Mouse (Mus musculus) forebrain, embryonic 12.5 days (tissue): ENCODE measurements around the gene Nox3. TPM values are rescaled to one million over a fixed set of nuclear protein-coding genes. Genes with fewer than 3 reads are reported as not detected.

ENCODE experiments used
- ATAC-seq: fragments of 200-750 bp; cut with Nextera tagmentation; 2 replicates; pipeline ENCODE4 v1.8.0; 2017; ENCODE audit warnings: moderate TSS enrichment; ENCODE audit not compliant: low FRiP score
- H3K27ac ChIP-seq: fragments of 300-500 bp; sonication (generic); 2 replicates; pipeline ENCODE4 v1.5.1; 2016; ENCODE audit warnings: mild to moderate bottlenecking
- H3K27me3 ChIP-seq: fragments of 300-500 bp; sonication (generic); 2 replicates; pipeline ENCODE4 v1.6.1; 2016; ENCODE audit warnings: mild to moderate bottlenecking
- H3K36me3 ChIP-seq: fragments of 300-500 bp; sonication (generic); replicated peaks from 2 replicates; pipeline ENCODE4 v1.6.1; 2016; ENCODE audit warnings: mild to moderate bottlenecking
- H3K4me1 ChIP-seq: fragments of 300-500 bp; sonication (generic); 2 replicates; pipeline ENCODE4 v1.6.1; 2016
- H3K4me2 ChIP-seq: fragments of 300-500 bp; sonication (generic); 2 replicates; pipeline ENCODE4 v1.6.1; 2016; ENCODE audit warnings: mild to moderate bottlenecking, moderate library complexity
- H3K4me3 ChIP-seq: fragments of 300-500 bp; sonication (generic); replicated peaks from 2 replicates; pipeline ENCODE4 v1.5.1; 2016; ENCODE audit warnings: mild to moderate bottlenecking
- H3K9ac ChIP-seq: fragments of 300-500 bp; sonication (generic); 2 replicates; pipeline ENCODE4 v1.6.1; 2016; ENCODE audit warnings: mild to moderate bottlenecking
- H3K9me3 ChIP-seq: fragments of 300-500 bp; sonication (generic); 2 replicates; pipeline ENCODE4 v1.6.1; 2016
- WGBS: fragments of 180-500 bp; shearing (Covaris S2); methylation state at CpG from one replicate; pipeline ENCODE4 v1.1.7; 2016; 5-methylcytosine and 5-hydroxymethylcytosine counted together
- polyA plus RNA-seq: library from polyadenylated mRNA; unstranded; fragments of >200 nt; fragmentation: Nextera tagmentation; extraction: Ambion mirVana; gene quantifications from 2 replicates; pipeline ENCODE4 v1.2.1, GENCODE M21; 2016

Nox3 gene
- polyA plus RNA-seq = not detected in 2 replicates

DNA sequence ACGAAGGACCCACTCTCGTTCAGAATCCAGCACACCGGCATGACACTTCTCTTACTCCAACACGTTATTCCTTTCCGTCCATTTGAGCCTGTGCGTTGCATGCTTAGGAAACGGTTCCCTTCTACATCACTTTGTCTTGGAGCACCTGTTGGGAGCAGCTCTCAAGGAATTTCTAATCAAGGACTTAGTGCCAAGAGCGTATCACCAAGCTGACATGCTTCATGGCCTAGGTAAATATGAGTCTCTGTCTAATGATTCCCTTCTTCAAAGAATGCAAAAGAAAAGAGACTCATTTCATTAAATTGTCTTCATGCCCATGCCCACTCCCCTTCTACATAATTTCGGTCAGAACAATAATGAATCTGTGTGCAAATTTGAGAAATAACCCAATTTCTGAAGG, at the start of gene Nox3:
Nox3 (minus strand) TSS at position 101 of the 400 bp plus-strand sequence.
- Histone ChIP-seq H3K27ac (no peak within 1 kb of the TSS), H3K4me2 (no peak within 1 kb of the TSS), H3K36me3 (no peaks in the 10 kb centered on the region), H3K9ac (no peak within 1 kb of the TSS), H3K9me3 (no peaks in the 10 kb centered on the region), H3K4me1 (peaks cover 6% of the 10 kb centered on the region; the same call in 1 of the 2 replicates), H3K4me3 (no peak within 1 kb of the TSS), H3K27me3 (no peaks in the 10 kb centered on the region)
- ATAC-seq = no peak
- 91% methylated on average over 9 of the region's 9 CpGs for WGBS

DNA sequence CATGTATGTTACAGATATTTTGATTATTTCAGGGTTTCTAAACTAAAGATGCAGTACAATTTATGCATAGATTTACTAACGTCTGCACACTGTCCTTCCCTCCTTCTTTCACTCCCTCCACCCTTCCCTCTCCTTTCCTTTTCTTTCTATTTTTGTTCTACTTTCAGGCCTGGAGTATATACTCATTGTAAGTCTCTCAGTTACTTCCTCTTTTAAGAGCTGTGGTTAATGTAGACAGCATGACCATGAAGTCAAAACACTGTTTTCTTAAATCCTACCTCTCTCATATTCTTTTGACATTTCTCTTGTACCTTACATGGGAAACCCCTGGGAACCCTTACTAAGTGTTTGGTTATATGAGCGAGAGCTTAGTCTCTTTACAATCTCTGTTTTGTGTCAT, 48.3 kb upstream of the Nox3 start:
- WGBS = 77% methylated on average over 2 of the region's 2 CpGs
- Histone ChIP-seq H3K27me3 (no peaks in the 10 kb centered on the region), H3K4me2 (no peak overlapping the region), H3K4me3 (no peak overlapping the region), H3K9me3 (no peaks in the 10 kb centered on the region), H3K4me1 (no peaks in the 10 kb centered on the region), H3K9ac (no peak overlapping the region), H3K36me3 (no peaks in the 10 kb centered on the region), H3K27ac (no peak overlapping the region)
- no peak for ATAC-seq

DNA sequence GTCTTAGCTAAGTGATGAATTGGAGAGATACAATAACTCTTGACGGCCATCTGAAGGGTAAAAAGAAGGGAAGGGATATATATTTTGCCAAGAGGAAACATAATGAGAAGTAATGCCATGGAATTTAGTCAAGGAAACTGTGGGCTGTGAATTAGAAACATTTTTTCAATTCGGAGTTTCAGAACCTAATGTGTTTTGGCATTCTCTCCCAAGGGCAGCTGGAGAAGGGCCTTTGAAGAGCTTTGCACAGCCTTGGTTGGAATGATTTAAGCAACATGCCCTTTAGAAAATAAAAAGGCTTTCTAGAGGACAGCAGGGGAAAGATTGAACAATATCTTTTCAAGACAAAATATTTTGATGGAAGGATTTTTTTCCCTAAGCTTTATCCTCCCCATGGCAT, 40.9 kb upstream of the Nox3 start:
- Histone ChIP-seq H3K4me1 (no peaks in the 10 kb centered on the region), H3K27me3 (no peaks in the 10 kb centered on the region), H3K27ac (no peak overlapping the region), H3K9me3 (no peaks in the 10 kb centered on the region), H3K4me3 (no peak overlapping the region), H3K9ac (no peak overlapping the region), H3K36me3 (no peaks in the 10 kb centered on the region), H3K4me2 (no peak overlapping the region)
- 84% methylated on average over 2 of the region's 2 CpGs for WGBS
- no peak for ATAC-seq

DNA sequence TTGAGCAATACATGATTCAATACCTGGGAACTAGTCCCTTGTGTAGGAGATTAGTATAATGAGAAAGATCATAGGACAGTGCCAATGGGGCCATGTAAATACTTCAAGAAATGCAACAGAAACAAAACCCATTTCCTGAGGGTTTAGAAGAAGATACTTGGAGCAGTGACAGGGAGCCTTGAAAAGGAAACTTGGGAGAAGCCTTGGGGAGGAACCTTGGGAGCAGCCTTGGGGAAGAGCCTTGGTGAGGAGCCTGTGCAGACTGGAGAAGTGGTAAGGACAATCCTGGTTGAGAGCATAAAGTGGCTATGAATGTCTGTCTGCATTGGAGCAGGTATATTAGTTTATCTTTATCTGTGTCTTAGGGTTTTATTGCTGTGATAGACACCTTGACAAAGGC, 38.2 kb upstream of the Nox3 start:
- Histone ChIP-seq H3K27me3 (no peaks in the 10 kb centered on the region), H3K4me2 (no peak overlapping the region), H3K27ac (no peak overlapping the region), H3K4me3 (no peak overlapping the region), H3K9ac (no peak overlapping the region), H3K36me3 (no peaks in the 10 kb centered on the region), H3K9me3 (no peaks in the 10 kb centered on the region), H3K4me1 (no peaks in the 10 kb centered on the region)
- ATAC-seq = no peak

DNA sequence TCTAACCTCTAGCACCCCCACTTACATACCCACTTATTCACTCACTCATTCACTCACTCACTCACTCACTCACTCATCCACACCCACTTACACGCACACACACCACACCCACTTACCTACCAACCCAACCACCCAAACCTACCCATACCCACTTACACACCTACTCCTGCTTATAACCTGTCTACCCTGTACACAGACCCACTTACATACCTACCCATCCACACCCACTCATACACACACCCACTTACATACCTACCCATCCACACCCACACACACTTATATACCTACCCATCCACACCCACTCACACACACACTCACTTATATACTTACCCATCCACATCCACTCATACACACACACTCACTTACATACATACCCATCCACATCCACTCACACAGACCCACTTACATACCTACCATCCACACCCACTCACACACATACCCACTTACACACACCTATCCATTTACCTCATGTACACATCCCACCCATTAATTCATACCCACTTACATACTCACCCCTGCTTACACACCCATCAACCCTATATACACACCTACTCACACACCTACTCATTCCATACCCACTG, 9.4 kb upstream of the Nox3 start:
- H3K4me2 ChIP-seq = no peak overlapping the region
- no peaks in the 10 kb centered on the region for H3K27me3 ChIP-seq
- no peak overlapping the region for H3K27ac ChIP-seq
- no peak overlapping the region for H3K4me3 ChIP-seq
- H3K9me3 ChIP-seq = no peaks in the 10 kb centered on the region
- no peak overlapping the region for H3K9ac ChIP-seq
- ATAC-seq = peak; percentile 49; the same call in 1 of the 2 replicates
- H3K4me1 ChIP-seq = no peaks in the 10 kb centered on the region
- 100% methylated on average over 1 of the region's 1 CpGs for WGBS
- no peaks in the 10 kb centered on the region for H3K36me3 ChIP-seq

DNA sequence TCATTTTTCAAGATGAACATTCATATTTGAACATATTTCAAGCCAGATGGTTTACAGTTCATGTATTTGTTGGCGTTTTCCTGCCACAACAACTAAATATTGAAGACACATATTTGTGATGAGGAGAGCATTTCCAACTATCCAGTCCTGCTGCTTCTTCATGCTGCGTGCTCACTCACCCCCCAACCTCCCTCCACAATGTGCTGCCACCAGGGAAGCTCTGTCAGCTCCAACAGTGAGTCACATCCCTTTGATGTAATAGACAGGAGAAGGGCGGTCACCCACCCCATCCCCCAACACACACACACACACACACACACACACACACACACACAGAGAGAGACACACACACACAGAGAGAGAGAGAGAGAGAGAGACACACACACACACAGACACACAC, 6.3 kb upstream of the Nox3 start:
- WGBS = 54% methylated on average over 3 of the region's 3 CpGs
- Histone ChIP-seq H3K27ac (no peak overlapping the region), H3K27me3 (no peaks in the 10 kb centered on the region), H3K9me3 (no peaks in the 10 kb centered on the region), H3K4me3 (no peak overlapping the region), H3K4me1 (no peaks in the 10 kb centered on the region), H3K9ac (no peak overlapping the region), H3K4me2 (no peak overlapping the region), H3K36me3 (no peaks in the 10 kb centered on the region)
- no peak for ATAC-seq

DNA sequence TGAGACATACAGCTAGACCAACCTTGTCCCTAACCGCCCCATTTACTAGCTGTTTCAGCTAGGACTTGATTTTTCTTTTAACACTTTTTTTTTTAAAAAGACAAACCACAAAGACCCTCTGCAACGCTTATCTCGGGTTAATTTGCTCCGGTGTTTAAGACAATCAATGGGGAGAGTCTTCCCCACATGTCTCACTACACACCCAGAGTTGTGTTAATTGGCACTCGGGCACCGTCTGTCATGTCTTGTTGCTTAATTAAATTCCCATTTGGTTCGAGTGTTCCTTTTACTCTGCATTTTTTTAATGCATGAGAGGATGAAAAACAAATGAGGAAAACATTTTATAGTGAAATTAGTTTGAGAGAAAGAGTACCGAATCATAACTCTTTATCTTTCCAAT, 3.2 kb downstream of the Nox3 start:
- WGBS = 45% methylated on average over 8 of the region's 8 CpGs
- H3K9me3 ChIP-seq = no peaks in the 10 kb centered on the region
- peak overlapping the region; percentile 75; the same call in 1 of the 2 replicates for H3K27ac ChIP-seq
- H3K4me2 ChIP-seq = no peak overlapping the region
- no peaks in the 10 kb centered on the region for H3K27me3 ChIP-seq
- no peaks in the 10 kb centered on the region for H3K36me3 ChIP-seq
- H3K4me1 ChIP-seq = peaks cover 13% of the 10 kb centered on the region; the same call in 1 of the 2 replicates
- no peak overlapping the region for H3K4me3 ChIP-seq
- H3K9ac ChIP-seq = no peak overlapping the region
- peak; percentile 41; the same call in 1 of the 2 replicates for ATAC-seq

DNA sequence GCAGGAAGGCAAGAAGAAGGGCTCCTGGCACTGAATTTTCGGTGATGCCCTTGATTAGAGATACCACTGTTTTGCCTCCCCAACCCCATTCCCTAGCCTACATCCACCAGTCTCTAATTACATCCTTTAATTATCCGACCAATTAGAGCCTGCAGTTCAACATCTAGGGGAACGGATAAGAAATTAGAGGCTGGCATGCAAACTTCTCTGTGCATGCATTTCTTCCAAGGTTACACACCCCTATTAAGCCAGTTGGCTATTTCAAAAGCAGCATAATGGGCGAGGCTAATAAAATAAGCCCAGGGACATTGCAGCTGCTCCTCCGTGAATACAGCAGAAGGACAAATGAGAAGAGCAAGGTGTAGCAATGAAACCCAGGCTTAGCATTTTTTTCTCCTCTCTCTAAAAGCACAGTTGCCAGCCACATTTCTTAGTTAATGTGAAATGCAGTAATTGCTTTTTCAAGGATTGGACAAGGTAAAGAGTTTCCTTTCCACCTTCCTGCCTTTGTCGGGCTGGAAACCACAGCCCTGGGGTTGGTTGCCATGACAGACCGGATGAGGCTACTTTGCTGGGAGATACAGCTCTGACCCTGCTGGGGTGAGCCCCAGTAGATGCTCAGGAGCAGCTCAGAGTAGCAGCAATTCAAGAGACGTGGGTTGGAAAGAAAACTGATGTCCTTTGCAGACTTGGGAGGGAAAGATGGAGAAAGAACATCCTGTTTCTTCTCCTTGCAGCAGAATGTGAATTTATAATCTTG, 5.4 kb downstream of the Nox3 start:
- H3K4me1 ChIP-seq = peaks cover 13% of the 10 kb centered on the region; the same call in 1 of the 2 replicates
- H3K36me3 ChIP-seq = no peaks in the 10 kb centered on the region
- peak overlapping the region; percentile 84 for H3K27ac ChIP-seq
- no peaks in the 10 kb centered on the region for H3K9me3 ChIP-seq
- peak overlapping the region; percentile 9 for H3K4me2 ChIP-seq
- WGBS = 35% methylated on average over 8 of the region's 8 CpGs
- H3K9ac ChIP-seq = no peak overlapping the region
- peak; percentile 89 for ATAC-seq
- H3K27me3 ChIP-seq = no peaks in the 10 kb centered on the region
- no peak overlapping the region for H3K4me3 ChIP-seq

DNA sequence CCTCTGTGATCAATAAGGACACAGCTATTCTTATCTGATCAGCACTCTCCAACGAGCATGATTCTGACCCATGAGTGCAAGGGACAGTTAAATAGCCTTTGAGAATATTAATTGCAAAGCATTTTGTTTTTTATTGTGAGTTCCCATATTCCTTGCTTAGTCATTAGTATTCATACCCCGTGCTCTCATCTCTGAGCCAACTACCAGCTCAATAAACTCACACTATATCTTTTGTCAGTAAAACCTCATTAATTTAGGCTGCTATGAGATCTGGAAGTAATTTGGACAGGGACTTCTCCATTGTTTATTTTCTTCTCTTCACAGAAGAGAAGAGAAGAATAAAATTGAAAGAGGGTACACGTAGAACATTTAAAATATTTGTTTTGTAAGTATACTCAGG, 12.4 kb downstream of the Nox3 start:
- Histone ChIP-seq H3K9ac (no peak overlapping the region), H3K9me3 (peaks cover 3% of the 10 kb centered on the region; the same call in 1 of the 2 replicates), H3K4me1 (no peaks in the 10 kb centered on the region), H3K4me3 (no peak overlapping the region), H3K36me3 (no peaks in the 10 kb centered on the region), H3K27me3 (peaks cover 3% of the 10 kb centered on the region; the same call in 1 of the 2 replicates), H3K27ac (0 out of 2 replicates have a peak overlapping the region, but pooled peaks have one; percentile 25), H3K4me2 (no peak overlapping the region)
- 21% methylated on average over 3 of the region's 3 CpGs for WGBS
- peak; percentile 68; the same call in 1 of the 2 replicates for ATAC-seq

DNA sequence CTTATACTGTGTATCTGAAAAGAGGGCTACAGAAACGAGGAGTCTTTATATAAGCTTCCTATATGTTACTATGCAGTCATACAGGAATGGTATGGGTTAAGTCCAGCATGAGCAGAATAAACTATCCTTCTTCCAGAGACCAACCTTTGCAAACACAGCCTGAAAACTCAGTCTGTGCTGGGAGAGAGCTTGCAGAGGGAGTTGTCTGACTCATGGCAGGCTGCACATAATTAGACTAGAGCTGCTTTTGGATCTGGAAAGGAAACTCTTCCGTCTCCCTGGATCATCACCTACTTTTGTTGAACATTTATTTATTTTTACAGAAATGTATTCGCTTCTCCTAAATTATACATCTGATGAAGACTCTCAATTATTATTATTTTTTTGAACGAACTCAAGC, 26.8 kb downstream of the Nox3 start:
- H3K4me3 ChIP-seq = no peak overlapping the region
- no peak overlapping the region for H3K9ac ChIP-seq
- no peaks in the 10 kb centered on the region for H3K27me3 ChIP-seq
- no peak for ATAC-seq
- H3K4me1 ChIP-seq = no peaks in the 10 kb centered on the region
- no peaks in the 10 kb centered on the region for H3K9me3 ChIP-seq
- WGBS = 88% methylated on average over 4 of the region's 4 CpGs
- no peak overlapping the region for H3K27ac ChIP-seq
- no peak overlapping the region for H3K4me2 ChIP-seq
- no peaks in the 10 kb centered on the region for H3K36me3 ChIP-seq

DNA sequence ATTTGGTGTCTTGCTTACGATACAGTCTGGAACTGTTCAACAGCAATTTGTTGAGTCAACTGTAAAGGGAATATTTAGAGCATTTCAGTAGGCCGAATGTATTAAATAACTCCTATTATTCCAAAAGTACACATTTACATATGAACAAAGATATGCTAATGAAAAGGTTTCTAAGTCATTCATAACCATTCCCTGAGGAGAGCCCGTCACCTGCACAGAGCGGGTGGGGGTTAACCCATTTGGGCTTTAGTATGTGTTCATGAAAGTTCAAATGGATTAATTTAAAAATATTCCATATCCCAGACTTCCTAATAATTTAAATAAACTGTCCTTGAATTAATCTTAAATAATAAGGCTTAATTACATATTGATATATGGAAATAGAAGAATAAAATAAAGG, 28.8 kb downstream of the Nox3 start:
- H3K36me3 ChIP-seq = no peaks in the 10 kb centered on the region
- H3K27me3 ChIP-seq = no peaks in the 10 kb centered on the region
- 66% methylated on average over 4 of the region's 4 CpGs for WGBS
- H3K9ac ChIP-seq = no peak overlapping the region
- no peaks in the 10 kb centered on the region for H3K4me1 ChIP-seq
- no peak overlapping the region for H3K4me3 ChIP-seq
- H3K27ac ChIP-seq = no peak overlapping the region
- no peak for ATAC-seq
- no peaks in the 10 kb centered on the region for H3K9me3 ChIP-seq
- H3K4me2 ChIP-seq = no peak overlapping the region

DNA sequence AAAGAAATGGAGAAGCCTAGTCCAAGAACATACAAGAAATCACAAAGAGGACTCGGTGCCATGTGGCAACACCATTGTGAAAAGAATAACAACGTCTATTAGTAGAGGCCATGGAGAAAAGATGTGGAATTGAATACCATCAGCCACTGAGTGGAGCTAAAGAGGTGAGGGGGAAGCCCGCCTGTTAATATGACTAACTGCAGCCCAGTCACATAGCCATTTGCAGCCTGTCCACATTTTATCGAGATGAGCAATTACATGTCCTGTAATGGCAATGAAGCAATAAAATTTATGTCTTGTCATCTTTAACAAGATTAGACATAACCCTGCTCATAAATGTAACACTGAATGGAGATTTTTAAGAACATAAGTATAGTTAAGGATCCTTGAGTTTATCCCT, 30.7 kb downstream of the Nox3 start:
- 84% methylated on average over 4 of the region's 4 CpGs for WGBS
- no peak overlapping the region for H3K4me2 ChIP-seq
- H3K9ac ChIP-seq = no peak overlapping the region
- no peaks in the 10 kb centered on the region for H3K36me3 ChIP-seq
- H3K27ac ChIP-seq = no peak overlapping the region
- no peaks in the 10 kb centered on the region for H3K27me3 ChIP-seq
- H3K9me3 ChIP-seq = no peaks in the 10 kb centered on the region
- no peak overlapping the region for H3K4me3 ChIP-seq
- H3K4me1 ChIP-seq = no peaks in the 10 kb centered on the region
- no peak for ATAC-seq

DNA sequence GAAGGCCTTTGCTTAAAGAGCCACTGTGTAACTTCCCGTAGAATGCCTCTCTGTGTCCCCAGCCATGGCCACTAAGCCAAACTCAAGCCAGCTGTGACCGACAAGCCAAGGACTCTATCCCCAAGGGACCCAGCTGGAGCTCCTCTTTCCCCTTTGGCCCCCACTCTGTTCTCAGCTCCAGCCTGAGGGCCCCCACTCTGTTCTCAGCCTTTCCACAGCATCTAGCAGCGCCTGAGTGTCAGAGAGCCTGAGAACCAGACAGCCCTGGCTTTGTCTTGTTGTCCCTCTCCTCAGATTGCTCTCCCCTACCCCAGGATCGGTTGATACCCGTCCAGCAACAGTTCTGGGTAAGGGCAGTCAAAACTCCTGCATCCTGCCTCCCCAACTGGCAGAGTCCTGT, 36.6 kb downstream of the Nox3 start:
- Histone ChIP-seq H3K27ac (no peak overlapping the region), H3K9ac (no peak overlapping the region), H3K4me1 (no peaks in the 10 kb centered on the region), H3K4me2 (no peak overlapping the region), H3K36me3 (no peaks in the 10 kb centered on the region), H3K9me3 (no peaks in the 10 kb centered on the region), H3K4me3 (no peak overlapping the region), H3K27me3 (no peaks in the 10 kb centered on the region)
- WGBS = 78% methylated on average over 5 of the region's 5 CpGs
- no peak for ATAC-seq
